Mouse (Mus musculus) layer of hippocampus, adult 2 months (tissue): ENCODE data around the gene Slc17a9. TPM values are rescaled to one million over a fixed set of nuclear protein-coding genes. Genes with fewer than 3 reads are reported as not detected.

Experiments used
- DNase-seq, 2 experiments: peaks; one replicate each; pipeline ENCODE4 v3.0.0; 2022; ENCODE audit warnings: low spot score in 2 of 2
- H3K27ac ChIP-seq: fragments of 200-600 bp; 2 replicates; pipeline ENCODE4 v1.8.1; 2022
- H3K4me3 ChIP-seq: fragments of 200-600 bp; 2 replicates; pipeline ENCODE4 v1.8.1; 2022; ENCODE audit warnings: mild to moderate bottlenecking
- CTCF ChIP-seq: fragments of 200-600 bp; conservative IDR thresholded peaks from 2 replicates; pipeline ENCODE4 v1.8.1; 2022; ENCODE audit warnings: antibody characterized with exemption, mild to moderate bottlenecking, moderate library complexity
- long read RNA-seq, 2 experiments: library from polyadenylated mRNA; stranded (forward); transcript quantifications; one replicate each; pipeline ENCODE4 v2.0.0; 2021; ENCODE audit warnings: borderline mapping rate in 2 of 2
- total RNA-seq, 2 experiments: library from RNA; stranded (reverse); gene quantifications; 2 replicates each; pipeline ENCODE4 v1.2.3; 2021

Gene Slc17a9
- under 1 TPM; 0.64 to 0.77 TPM for total RNA-seq
- long read RNA-seq, experiment 1, partial matches to known transcripts = 0 of 2 reads
- long read RNA-seq, experiment 1, other reads (novel, unspliced or antisense) = 2 of 2 reads
- long read RNA-seq, experiment 2 = 0 reads

DNA sequence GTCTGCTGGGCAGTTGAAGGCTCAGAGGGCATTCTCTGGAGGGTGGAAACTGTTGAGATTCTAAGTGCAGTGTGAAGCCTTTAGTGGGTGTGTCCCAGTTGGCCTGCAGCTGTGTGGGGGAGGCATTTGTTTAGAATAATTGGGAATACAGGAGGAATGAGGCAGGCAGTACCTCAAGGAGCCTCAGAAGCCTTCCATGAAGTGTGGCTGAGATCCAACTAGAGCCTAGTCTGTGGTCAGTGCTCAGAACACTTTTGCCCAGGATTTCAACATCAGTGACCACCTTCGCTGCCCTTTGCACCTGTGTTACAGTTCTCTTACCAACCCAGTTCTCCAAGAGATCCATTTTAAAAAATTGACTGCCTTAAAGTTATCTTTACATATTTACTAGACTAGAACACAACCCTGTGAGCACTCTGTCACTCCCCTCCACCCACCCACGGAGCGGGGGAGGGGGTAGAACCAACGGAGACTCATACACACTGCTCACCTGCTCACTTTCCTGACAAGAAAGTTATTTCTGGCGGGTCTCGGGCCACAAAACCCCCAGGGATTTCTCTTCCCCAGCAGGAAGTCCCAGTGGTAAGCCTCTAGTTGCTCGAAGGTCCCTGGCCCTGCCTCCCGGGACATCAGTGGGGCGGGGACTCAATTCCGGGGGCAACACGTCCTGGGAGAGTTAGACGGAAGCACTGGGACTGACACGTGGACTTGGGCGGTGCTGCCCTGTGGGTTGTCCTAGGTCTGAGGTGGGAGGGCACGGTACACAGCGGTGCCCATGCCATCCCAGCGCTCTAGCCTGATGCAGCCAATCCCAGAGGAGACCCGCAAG lies at the start of gene Slc17a9:
Slc17a9 (plus strand) TSS at position 679 of the 829 bp plus-strand sequence.
- Histone ChIP-seq H3K27ac (no peak within 1 kb of the TSS), H3K4me3 (peak within 1 kb of the TSS; percentile 11; the same call in 1 of the 2 replicates)
- no peak for DNase-seq
- no peak for TF ChIP-seq CTCF

DNA sequence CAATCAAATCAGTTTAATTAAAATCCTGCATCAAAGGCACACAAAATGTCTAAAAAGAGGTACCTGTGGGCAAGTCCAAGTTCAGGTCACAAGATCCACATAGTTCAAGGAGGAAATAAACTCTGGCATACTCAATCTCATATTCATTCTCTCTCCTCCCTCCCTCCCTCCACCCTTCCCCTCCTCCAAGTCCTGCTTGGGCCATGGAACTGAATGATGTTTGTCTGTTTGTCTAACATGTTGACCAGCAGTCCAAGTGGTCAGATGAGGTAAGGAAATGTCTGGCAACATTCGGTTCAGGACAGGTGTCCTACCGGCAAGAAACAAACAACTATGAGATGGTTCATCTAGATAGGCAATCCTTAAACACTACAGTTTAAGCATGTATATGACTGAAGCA lies 48.4 kb upstream of the Slc17a9 start:
- Histone ChIP-seq H3K27ac (no peak overlapping the region), H3K4me3 (no peak overlapping the region)
- TF ChIP-seq CTCF = no peak
- no peak for DNase-seq

DNA sequence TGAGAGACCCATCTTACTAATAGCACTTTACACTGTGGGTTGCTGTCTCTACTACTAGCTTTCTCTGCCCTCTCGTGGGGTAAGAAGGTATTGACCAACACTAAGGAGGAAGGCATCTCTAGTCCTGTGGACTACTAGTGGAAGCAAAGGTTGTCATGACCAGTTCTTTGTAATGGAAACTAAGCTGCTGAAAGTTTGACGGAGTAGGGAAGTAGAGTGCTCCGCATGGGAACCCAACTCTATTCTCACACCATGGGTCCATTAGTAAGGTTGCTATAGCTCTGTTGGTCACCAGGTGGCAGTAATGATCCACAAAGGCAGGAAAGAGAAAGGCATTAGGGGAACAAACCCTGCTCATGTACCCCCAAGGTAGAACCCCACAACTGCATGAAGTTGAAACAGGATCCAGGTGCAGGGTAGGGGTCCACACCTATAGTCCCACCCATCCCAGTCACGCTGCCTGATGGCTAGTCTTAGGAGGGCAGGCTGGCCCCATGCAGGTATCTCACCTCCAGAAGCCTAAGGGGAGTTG lies 46.4 kb upstream of the Slc17a9 start:
- peak; percentile 86 for TF ChIP-seq CTCF
- Histone ChIP-seq H3K27ac (no peak overlapping the region), H3K4me3 (no peak overlapping the region)
- peak; percentile 58 to 73 for DNase-seq

DNA sequence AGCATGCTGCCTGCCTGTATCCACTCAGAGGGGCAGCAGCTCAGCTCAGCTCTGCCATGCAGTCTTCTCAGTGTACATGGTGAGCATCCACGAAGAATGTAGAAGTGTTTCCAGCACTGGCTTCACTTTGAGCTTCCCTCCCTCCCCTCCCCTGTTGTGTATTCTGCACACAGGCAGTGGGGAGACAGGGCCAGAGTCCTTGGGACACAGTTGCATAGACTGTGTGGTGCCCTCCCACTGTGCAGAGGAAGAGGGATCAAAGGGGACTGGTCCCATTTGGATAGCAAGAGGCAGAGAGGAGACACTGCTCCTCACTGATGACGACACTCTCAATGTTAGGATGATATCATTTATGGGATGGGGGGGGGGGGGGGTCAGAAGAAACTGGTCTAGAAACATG lies 43.8 kb upstream of the Slc17a9 start:
- H3K27ac ChIP-seq = no peak overlapping the region
- DNase-seq = no peak
- TF ChIP-seq CTCF = no peak
- H3K4me3 ChIP-seq = no peak overlapping the region

DNA sequence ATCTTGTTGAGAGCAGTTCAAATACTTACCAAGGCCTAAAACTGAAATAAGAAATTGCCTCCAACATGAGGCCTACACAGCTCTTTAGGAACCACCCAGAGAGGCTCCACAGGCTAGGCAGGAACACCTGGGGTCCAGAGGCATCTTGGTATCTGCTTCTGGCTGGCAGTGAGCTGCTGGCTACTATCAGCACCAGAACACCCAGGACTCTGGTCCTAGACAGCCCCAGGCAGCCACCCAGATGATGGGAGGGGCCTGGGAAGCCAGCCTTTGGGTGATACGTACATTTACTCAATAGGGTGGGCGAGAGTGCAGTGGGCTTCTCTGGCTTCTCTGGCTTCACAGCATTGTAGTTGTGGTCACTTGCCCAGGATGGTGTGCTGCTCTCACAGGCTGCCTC lies 41.5 kb upstream of the Slc17a9 start:
- Histone ChIP-seq H3K27ac (no peak overlapping the region), H3K4me3 (no peak overlapping the region)
- no peak for TF ChIP-seq CTCF
- DNase-seq = no peak

DNA sequence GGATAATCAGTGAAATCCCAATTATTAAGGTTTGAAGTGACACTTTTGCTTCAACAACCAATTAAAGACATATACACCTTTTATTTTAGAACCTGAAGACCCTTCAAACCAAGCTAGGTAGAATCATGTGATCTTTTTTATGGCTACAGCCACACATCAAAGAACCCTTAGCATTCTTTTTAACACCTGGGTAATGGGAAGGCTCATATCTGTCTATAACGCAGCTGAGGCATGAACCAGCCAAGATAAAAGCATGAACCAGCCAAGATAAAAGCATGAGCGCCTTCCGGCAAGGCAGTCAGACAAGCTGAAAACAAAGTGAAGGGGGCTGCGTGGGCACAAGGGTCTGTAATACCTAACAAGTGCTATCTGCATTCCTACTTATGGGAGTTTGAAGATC lies 41.0 kb upstream of the Slc17a9 start:
- no peak overlapping the region for H3K4me3 ChIP-seq
- TF ChIP-seq CTCF = no peak
- H3K27ac ChIP-seq = no peak overlapping the region
- DNase-seq = no peak

DNA sequence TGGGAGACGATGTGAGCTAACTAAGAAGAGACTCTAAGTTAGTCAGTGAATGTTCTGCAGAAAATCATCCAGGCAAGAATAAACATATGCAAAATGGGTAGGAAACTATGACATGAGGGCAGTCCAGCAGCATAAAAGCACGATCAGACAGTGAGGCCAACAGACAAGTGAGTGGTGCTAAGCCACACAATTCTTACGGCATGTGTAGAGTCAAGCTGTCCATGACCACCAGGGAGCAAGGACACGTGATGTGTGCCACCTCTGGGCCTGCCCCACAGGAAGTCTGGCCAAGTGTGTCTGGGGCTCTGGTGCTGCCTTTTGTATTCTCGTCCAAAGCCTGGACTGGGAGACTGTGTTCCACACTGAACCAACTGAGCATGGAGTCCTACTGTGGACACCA lies 35.2 kb upstream of the Slc17a9 start:
- Histone ChIP-seq H3K4me3 (no peak overlapping the region), H3K27ac (peak overlapping the region; percentile 44)
- no peak for TF ChIP-seq CTCF
- no peak for DNase-seq

DNA sequence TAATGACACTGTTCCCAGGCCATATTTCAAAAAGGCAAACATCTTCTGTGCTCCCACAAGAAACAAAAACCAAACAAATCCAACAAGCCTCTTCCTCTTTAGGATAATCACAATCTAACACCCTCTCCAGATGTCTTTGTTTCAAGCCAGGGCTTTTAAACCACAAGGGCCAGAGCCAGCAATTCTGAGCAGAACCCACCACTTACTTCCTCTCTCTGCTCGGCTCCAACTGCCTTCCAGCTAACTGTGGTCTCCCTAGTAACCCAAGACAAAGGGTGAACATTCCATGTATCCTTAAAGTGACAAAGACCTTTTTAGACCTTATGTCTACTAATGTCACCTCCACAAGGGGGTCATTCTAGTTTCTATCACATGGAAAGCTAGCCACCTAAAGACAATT lies 32.4 kb upstream of the Slc17a9 start:
- peak; percentile 24 to 39 for DNase-seq
- Histone ChIP-seq H3K4me3 (no peak overlapping the region; the same call in 1 of the 2 replicates), H3K27ac (peak overlapping the region; percentile 86)
- no peak for TF ChIP-seq CTCF

DNA sequence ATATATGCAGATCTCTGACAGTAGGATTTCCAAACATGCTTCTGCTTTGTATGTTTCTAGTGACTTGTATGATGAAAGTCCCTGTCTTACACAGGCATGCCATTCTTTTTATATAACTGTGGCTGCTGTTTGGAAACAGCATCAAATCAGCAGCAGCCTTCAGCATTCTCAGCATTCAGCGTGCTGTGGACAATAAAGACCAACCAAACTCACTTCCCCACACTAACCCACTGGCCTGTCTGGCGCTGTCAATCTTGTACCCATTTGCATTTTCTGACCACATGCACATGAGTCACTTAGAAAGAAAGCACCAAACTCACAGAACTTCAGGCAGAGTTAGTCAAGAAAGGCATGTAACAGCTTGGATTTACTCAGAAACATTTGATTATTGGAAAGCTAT lies 29.9 kb upstream of the Slc17a9 start:
- H3K4me3 ChIP-seq = no peak overlapping the region
- peak in 1 of 2 experiments; percentile 45 for DNase-seq
- TF ChIP-seq CTCF = no peak
- peak overlapping the region; percentile 21; the same call in 1 of the 2 replicates for H3K27ac ChIP-seq

DNA sequence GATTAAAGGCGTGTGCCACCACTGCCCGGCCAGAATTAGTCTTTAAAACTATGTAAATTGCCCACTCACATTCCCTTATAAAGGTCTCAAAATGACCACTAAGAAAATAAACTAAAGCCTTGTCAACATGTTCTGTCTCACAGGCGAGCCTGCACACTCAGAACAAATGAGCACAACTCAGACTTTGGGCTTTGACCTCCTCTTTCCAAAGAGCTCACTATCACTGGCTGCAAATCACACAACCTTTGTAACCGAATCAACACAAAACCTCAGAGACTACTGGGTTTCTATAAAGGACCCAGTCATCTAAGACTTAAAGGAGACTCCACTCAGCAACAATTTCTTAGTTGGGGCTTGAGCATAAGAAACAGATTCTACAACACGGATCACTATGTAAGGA lies 24.6 kb upstream of the Slc17a9 start:
- TF ChIP-seq CTCF = no peak
- peak overlapping the region; percentile 96; the same call in 1 of the 2 replicates for H3K27ac ChIP-seq
- peak overlapping the region; percentile 74 for H3K4me3 ChIP-seq
- no peak for DNase-seq

DNA sequence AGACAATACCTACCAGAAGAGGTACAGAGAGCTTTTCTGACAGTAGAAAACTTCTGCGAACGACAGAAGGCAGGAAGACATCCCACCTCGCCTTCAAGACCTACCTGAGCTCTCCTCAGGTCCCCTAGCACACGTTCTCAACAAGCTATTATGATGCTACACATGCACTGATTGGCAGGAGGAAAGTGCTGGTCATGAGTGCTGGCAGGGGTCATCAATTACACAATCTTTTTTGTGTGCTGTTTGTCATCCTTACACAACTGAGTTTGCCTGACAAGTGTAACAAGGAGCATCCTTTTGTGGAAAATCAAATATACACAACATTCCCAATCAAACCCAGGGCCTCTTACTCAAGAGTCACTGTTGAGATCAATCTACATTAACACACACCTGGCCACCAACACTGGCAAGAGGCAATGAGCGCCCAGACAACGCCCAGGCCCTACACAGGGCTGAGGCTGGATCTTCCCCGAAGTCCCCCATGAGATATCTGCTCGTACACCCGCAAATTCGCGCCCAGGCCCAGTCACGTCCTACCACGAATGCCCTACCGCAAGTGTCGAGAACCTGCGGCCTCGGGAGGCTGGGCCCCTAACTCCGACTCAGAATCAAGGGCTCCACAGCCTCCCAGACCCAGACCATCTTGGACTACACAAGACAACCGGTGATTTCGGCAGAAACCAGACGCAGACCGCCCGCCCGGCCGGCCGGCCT lies 23.9 kb upstream of the Slc17a9 start:
- Histone ChIP-seq H3K4me3 (peak overlapping the region; percentile 74), H3K27ac (peak overlapping the region; percentile 96)
- DNase-seq = no peak
- TF ChIP-seq CTCF = no peak

DNA sequence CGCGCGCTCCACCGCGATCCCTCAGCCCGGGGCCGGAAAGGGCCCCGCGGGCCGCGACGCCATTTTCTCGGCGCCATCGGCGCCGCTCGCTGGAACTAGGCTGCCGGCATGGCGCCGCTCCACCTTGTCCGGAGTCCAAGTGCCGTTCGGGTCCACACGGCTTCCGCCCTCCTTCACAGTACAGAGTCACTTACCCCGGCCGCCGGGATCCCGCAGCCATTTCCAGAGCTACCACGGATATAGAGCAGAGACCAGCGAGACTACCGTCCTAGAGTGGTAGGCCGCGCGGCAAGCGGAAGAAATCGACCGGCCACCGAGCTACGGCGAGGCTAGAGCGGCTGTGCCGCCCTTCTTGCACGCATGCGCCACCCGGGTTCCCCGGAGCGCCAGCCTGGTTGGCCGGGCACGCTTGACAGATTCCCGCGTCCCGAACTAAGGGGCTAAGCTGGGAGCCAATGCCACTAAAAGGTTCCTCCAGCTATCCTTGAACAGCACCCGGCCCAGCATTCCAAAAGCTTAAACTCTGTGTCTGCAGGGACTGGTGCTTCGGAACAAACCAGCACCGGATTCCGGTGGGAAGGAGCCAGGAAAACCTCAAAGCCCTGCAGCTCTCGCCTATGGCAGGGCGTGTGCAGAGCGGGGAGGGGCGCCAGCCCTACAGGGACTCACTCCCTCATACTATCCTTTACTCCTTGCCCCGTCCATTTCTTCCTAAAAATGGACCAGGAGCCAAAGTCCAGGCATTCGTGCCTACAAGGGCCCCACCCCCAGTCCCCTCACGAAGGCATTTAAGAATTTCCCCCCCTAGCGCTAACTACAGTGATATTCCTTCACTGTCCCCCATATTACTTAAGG lies 23.1 kb upstream of the Slc17a9 start:
- Histone ChIP-seq H3K4me3 (peak overlapping the region; percentile 74), H3K27ac (peak overlapping the region; percentile 96)
- no peak for TF ChIP-seq CTCF
- peak; percentile 90 to 93 for DNase-seq
